Mouse (Mus musculus): Measurements from ENCODE around the gene Tatdn3. TPM values are rescaled to one million over a fixed set of nuclear protein-coding genes. Genes with fewer than 3 reads are reported as not detected.

Gene Tatdn3
- polyA plus RNA-seq, 1 experiment = 29.6 TPM

DNA sequence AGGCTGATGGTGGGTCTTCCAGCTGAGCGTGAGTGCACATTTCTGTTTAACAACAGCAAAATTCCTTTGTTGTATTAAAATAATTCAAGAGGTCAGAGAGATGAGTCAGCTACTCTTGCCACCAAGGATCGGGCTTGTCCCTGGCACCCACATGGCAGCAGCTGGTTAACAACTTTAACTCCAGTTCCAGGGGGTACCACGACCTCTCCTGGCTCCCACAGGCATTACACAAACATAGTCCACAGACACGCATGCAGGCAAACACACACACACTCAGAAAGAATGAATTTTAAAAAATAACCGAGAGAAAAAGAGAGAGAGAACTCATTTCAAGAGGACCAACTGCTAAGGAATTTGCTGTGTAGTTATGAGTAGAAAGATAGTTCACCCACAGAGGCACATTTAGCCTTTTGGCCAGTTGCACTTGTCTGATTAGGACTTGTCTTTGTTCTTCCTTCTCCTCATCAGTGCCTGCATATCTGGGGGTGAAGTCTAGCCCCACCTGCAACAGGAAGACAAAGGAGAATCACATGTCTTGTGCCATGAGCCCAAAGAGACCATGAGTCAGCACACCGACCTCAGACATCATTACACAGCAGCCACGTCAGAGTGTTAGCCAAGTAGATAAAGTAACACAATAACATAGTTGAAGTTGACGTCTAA is 7.7 kb downstream of the Tatdn3 start:
- Histone ChIP-seq H3K4me1 (ENCODE audit: control insufficient read depth, insufficient read depth, low read length) (no peaks in the 10 kb centered on the region; the same call in 1 of the 2 replicates), H3K27ac (ENCODE audit: control insufficient read depth, insufficient read depth, low read depth, low read length, poor library complexity) (no peak overlapping the region), H3K4me3 (replicated peaks; ENCODE audit: control insufficient read depth, low read depth, low read length) (no peak overlapping the region)
- 53% methylated on average over 8 of the region's 8 CpGs for WGBS
- TF ChIP-seq CTCF (IDR thresholded peaks at IDR 0.05; ENCODE audit: control insufficient read depth, insufficient read depth, low read length) = peak; percentile 10; the same call in 1 of the 2 replicates
- TF ChIP-seq POLR2A (IDR thresholded peaks at IDR 0.05; ENCODE audit: borderline replicate concordance, control insufficient read depth, low read depth, low read length) = no peak

DNA sequence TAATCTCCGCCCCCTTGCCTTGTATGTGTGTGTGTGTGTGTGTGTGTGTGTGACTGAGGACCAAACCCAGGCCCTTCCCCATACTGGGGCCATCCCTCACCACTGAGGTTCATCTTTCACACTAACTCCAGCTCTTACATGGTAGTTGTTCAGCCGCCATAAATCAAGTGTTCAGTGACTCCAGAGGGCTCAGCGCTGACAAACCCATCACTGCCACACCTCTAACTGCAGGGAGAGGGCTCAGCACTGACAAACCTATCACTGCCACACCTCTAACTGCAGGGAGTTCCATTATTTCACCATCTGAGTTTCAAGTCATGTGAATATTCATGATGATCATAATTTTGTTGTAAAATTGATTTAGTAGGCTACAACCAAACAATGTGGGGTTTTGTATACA is 9.2 kb downstream of the Tatdn3 start:
- Histone ChIP-seq H3K4me1 (ENCODE audit: control insufficient read depth, insufficient read depth, low read length) (no peaks in the 10 kb centered on the region; the same call in 1 of the 2 replicates), H3K4me3 (replicated peaks; ENCODE audit: control insufficient read depth, low read depth, low read length) (no peak overlapping the region), H3K27ac (ENCODE audit: control insufficient read depth, insufficient read depth, low read depth, low read length, poor library complexity) (no peak overlapping the region)
- 78% methylated on average over 3 of the region's 3 CpGs for WGBS
- TF ChIP-seq CTCF (IDR thresholded peaks at IDR 0.05; ENCODE audit: control insufficient read depth, insufficient read depth, low read length) = no peak
- TF ChIP-seq POLR2A (IDR thresholded peaks at IDR 0.05; ENCODE audit: borderline replicate concordance, control insufficient read depth, low read depth, low read length) = no peak

- WGBS = 80% methylated on average over 7 of the region's 7 CpGs
- Histone ChIP-seq H3K4me1 (ENCODE audit: control insufficient read depth, insufficient read depth, low read length) (no peaks in the 10 kb centered on the region), H3K4me3 (replicated peaks; ENCODE audit: control insufficient read depth, low read depth, low read length) (no peak overlapping the region), H3K27ac (ENCODE audit: control insufficient read depth, insufficient read depth, low read depth, low read length, poor library complexity) (no peak overlapping the region)
- TF ChIP-seq CTCF (IDR thresholded peaks at IDR 0.05; ENCODE audit: control insufficient read depth, insufficient read depth, low read length) (no peak), POLR2A (IDR thresholded peaks at IDR 0.05; ENCODE audit: borderline replicate concordance, control insufficient read depth, low read depth, low read length) (no peak)
Observed at GRCm38 (mm10) chr1:191046231-191046824, 16.4 kb downstream of the Tatdn3 start.

DNA sequence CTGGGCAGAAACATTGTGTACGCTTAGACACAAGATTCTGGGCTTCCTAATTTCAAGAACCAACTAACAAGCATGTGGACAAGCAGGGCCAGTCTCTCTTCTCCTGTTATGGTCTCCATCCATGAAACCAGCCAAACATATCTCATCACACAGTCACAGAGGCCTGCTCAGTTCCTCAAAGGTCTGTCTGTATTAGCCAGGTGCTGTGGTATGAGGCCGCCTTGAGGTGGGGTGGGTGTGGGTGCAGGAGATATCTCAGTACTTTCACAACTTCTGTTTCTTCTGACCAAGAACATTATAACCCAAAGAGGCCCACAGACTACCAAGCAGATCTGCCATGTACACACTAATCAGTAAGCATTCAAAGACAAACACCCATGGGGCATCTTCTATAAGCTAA is 17.5 kb downstream of the Tatdn3 start:
- no peak overlapping the region for H3K27ac ChIP-seq (ENCODE audit: control insufficient read depth, insufficient read depth, low read depth, low read length, poor library complexity)

GRCm38 (mm10) chr1:191042688-191043087 is 20.0 kb downstream of the Tatdn3 start:
- no peak for TF ChIP-seq CTCF (IDR thresholded peaks at IDR 0.05; ENCODE audit: control insufficient read depth, insufficient read depth, low read length)
- no peak for TF ChIP-seq POLR2A (IDR thresholded peaks at IDR 0.05; ENCODE audit: borderline replicate concordance, control insufficient read depth, low read depth, low read length)
- no peak overlapping the region for H3K27ac ChIP-seq (ENCODE audit: control insufficient read depth, insufficient read depth, low read depth, low read length, poor library complexity)
- 64% methylated on average over 3 of the region's 3 CpGs for WGBS
- no peak overlapping the region for H3K4me3 ChIP-seq (replicated peaks; ENCODE audit: control insufficient read depth, low read depth, low read length)
- no peaks in the 10 kb centered on the region for H3K4me1 ChIP-seq (ENCODE audit: control insufficient read depth, insufficient read depth, low read length)

More for the DNA sequence above, 17.5 kb downstream of the Tatdn3 start:
- no peaks in the 10 kb centered on the region for H3K4me1 ChIP-seq (ENCODE audit: control insufficient read depth, insufficient read depth, low read length)
- TF ChIP-seq CTCF (IDR thresholded peaks at IDR 0.05; ENCODE audit: control insufficient read depth, insufficient read depth, low read length) (no peak), POLR2A (IDR thresholded peaks at IDR 0.05; ENCODE audit: borderline replicate concordance, control insufficient read depth, low read depth, low read length) (no peak)
- no peak overlapping the region for H3K4me3 ChIP-seq (replicated peaks; ENCODE audit: control insufficient read depth, low read depth, low read length)
- WGBS = 83% methylated on average over 2 of the region's 2 CpGs

DNA sequence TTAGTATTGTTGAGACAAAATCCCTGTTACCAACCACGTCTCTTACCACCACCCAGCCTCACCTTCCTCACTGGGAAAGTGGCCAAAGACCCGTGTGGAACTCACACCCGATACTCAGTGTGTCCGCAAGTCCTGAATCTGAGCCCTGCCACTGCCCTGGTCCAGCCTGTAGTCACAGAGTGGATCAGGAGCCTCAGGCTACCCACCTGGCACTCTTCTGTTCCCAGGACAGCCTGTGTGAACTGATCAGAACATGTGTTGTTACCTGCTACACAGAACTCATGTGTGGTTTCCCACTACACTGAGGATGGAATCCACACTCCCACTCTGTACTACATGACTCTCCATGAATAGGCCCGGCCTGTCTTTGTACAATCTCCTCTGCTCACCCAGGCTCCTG is 20.6 kb downstream of the Tatdn3 start:
- H3K4me3 ChIP-seq (replicated peaks; ENCODE audit: control insufficient read depth, low read depth, low read length) = no peak overlapping the region
- TF ChIP-seq CTCF (IDR thresholded peaks at IDR 0.05; ENCODE audit: control insufficient read depth, insufficient read depth, low read length) (no peak), POLR2A (IDR thresholded peaks at IDR 0.05; ENCODE audit: borderline replicate concordance, control insufficient read depth, low read depth, low read length) (no peak)
- H3K27ac ChIP-seq (ENCODE audit: control insufficient read depth, insufficient read depth, low read depth, low read length, poor library complexity) = no peak overlapping the region
- WGBS = 75% methylated on average over 5 of the region's 5 CpGs
- no peaks in the 10 kb centered on the region for H3K4me1 ChIP-seq (ENCODE audit: control insufficient read depth, insufficient read depth, low read length)

- Histone ChIP-seq H3K4me1 (ENCODE audit: control insufficient read depth, insufficient read depth, low read length) (no peaks in the 10 kb centered on the region), H3K27ac (ENCODE audit: control insufficient read depth, insufficient read depth, low read depth, low read length, poor library complexity) (no peak overlapping the region), H3K4me3 (replicated peaks; ENCODE audit: control insufficient read depth, low read depth, low read length) (no peak overlapping the region)
- TF ChIP-seq CTCF (IDR thresholded peaks at IDR 0.05; ENCODE audit: control insufficient read depth, insufficient read depth, low read length) = no peak
Observed at GRCm38 (mm10) chr1:191041352-191041751, 21.4 kb downstream of the Tatdn3 start.

GRCm38 (mm10) chr1:191037999-191038398 is 24.7 kb downstream of the Tatdn3 start:
- WGBS = 84% methylated on average over 4 of the region's 4 CpGs

More at GRCm38 (mm10) chr1:191037999-191038398, 24.7 kb downstream of the Tatdn3 start:
- Histone ChIP-seq H3K4me1 (ENCODE audit: control insufficient read depth, insufficient read depth, low read length) (no peaks in the 10 kb centered on the region), H3K4me3 (replicated peaks; ENCODE audit: control insufficient read depth, low read depth, low read length) (no peak overlapping the region), H3K27ac (ENCODE audit: control insufficient read depth, insufficient read depth, low read depth, low read length, poor library complexity) (no peak overlapping the region)
- TF ChIP-seq POLR2A (IDR thresholded peaks at IDR 0.05; ENCODE audit: borderline replicate concordance, control insufficient read depth, low read depth, low read length) (no peak), CTCF (IDR thresholded peaks at IDR 0.05; ENCODE audit: control insufficient read depth, insufficient read depth, low read length) (no peak)

All from bone marrow, adult 2 months (tissue).